Mouse (Mus musculus) kidney, postnatal 0 days (tissue): ENCODE measurements at regions not wholly inside any gene's neighbourhood (a gene's known extent, or its start where the extent isn't known, plus 50 kb on each side); places are given as distances from the start of the nearest gene placed in this dataset.

Source experiments
- ATAC-seq: fragments of 200-750 bp; cut with Nextera tagmentation; replicated peaks from 2 replicates; pipeline ENCODE4 v1.8.0; 2017; ENCODE audit warnings: low read depth, moderate number of reproducible peaks, moderate TSS enrichment, moderate library complexity; ENCODE audit not compliant: low FRiP score
- DNase-seq: peaks from one replicate; pipeline ENCODE4 v3.0.0-alpha.2; 2016; ENCODE audit warnings: low spot score
- H3K27ac ChIP-seq: fragments of 300-500 bp; sonication (generic); 2 replicates; pipeline ENCODE4 v1.5.1; 2014; ENCODE audit warnings: mild to moderate bottlenecking
- H3K27me3 ChIP-seq: fragments of 300-500 bp; sonication (generic); 2 replicates; pipeline ENCODE4 v1.6.1; 2014; ENCODE audit warnings: low read length, mixed read lengths; ENCODE audit not compliant: insufficient read depth
- H3K36me3 ChIP-seq: fragments of 300-500 bp; sonication (generic); 2 replicates; pipeline ENCODE4 v1.6.1; 2014; ENCODE audit warnings: low read length, mixed read lengths; ENCODE audit not compliant: insufficient read depth
- H3K4me1 ChIP-seq: fragments of 300-500 bp; sonication (generic); replicated peaks from 2 replicates; pipeline ENCODE4 v1.6.1; 2014; ENCODE audit warnings: antibody characterized with exemption, low read length, mixed read lengths; ENCODE audit not compliant: insufficient read depth
- H3K4me2 ChIP-seq: fragments of 300-500 bp; sonication (generic); 2 replicates; pipeline ENCODE4 v1.6.1; 2014; ENCODE audit warnings: mild to moderate bottlenecking, low read length, moderate library complexity, mixed read lengths
- H3K4me3 ChIP-seq: fragments of 300-500 bp; sonication (generic); replicated peaks from 2 replicates; pipeline ENCODE4 v1.5.1; 2014; ENCODE audit warnings: low read depth, low read length
- H3K9ac ChIP-seq: fragments of 300-500 bp; sonication (generic); 2 replicates; pipeline ENCODE4 v1.6.1; 2014; ENCODE audit warnings: low read depth, low read length
- H3K9me3 ChIP-seq: fragments of 300-500 bp; sonication (generic); replicated peaks from 2 replicates; pipeline ENCODE4 v1.6.1; 2016; ENCODE audit warnings: low read length, inconsistent platforms, mixed read lengths
- CTCF ChIP-seq: IDR thresholded peaks from 2 replicates; pipeline ENCODE4 v1.5.1; 2016; ENCODE audit warnings: antibody characterized with exemption, low read depth, mild to moderate bottlenecking, moderate library complexity
- WGBS: fragments of 180-500 bp; shearing (Covaris S2); extraction: QIAGEN DNeasy Blood & Tissue Kit; methylation state at CpG from one replicate; pipeline ENCODE4 v1.1.7; 2014; 5-methylcytosine and 5-hydroxymethylcytosine counted together

GRCm38 (mm10) chr17:62546286-62546685, 334.8 kb downstream of the Efna5 start:
- Histone ChIP-seq H3K4me3 (no peak overlapping the region), H3K27me3 (no peaks in the 10 kb centered on the region), H3K9me3 (no peaks in the 10 kb centered on the region), H3K9ac (no peak overlapping the region), H3K27ac (no peak overlapping the region), H3K4me1 (no peaks in the 10 kb centered on the region), H3K4me2 (no peak overlapping the region), H3K36me3 (no peaks in the 10 kb centered on the region)
- ATAC-seq (no peak), DNase-seq (no peak)
- WGBS: 81% methylated on average over 7 of the region's 7 CpGs
- no peak for TF ChIP-seq CTCF

DNA sequence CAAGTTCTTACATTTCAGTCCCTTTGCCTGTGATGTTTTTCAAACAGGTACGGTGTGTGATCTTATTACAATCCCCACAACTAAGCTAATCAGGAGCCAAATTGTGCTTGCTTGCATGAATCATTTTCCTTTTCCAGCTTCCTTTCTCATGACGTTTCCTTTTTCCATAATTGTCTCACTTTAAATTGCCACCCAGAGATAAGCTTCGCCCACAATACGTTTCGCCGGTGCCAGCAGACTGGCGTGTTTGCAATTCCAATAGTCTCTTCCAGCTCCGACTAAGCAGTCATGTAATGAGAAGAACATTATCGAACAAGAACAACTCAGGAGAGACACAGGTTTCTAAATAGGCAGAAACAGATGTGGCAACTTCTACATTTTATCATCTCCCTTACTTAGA, 335.8 kb downstream of the Efna5 start:
- no peaks in the 10 kb centered on the region for H3K27me3 ChIP-seq
- H3K36me3 ChIP-seq: no peaks in the 10 kb centered on the region
- H3K4me2 ChIP-seq: no peak overlapping the region
- TF ChIP-seq CTCF: no peak
- no peaks in the 10 kb centered on the region for H3K9me3 ChIP-seq
- H3K27ac ChIP-seq: no peak overlapping the region
- H3K4me3 ChIP-seq: no peak overlapping the region
- no peak for DNase-seq
- H3K4me1 ChIP-seq: no peaks in the 10 kb centered on the region
- no peak overlapping the region for H3K9ac ChIP-seq
- WGBS: 66% methylated on average over 9 of the region's 9 CpGs
- ATAC-seq: no peak

DNA sequence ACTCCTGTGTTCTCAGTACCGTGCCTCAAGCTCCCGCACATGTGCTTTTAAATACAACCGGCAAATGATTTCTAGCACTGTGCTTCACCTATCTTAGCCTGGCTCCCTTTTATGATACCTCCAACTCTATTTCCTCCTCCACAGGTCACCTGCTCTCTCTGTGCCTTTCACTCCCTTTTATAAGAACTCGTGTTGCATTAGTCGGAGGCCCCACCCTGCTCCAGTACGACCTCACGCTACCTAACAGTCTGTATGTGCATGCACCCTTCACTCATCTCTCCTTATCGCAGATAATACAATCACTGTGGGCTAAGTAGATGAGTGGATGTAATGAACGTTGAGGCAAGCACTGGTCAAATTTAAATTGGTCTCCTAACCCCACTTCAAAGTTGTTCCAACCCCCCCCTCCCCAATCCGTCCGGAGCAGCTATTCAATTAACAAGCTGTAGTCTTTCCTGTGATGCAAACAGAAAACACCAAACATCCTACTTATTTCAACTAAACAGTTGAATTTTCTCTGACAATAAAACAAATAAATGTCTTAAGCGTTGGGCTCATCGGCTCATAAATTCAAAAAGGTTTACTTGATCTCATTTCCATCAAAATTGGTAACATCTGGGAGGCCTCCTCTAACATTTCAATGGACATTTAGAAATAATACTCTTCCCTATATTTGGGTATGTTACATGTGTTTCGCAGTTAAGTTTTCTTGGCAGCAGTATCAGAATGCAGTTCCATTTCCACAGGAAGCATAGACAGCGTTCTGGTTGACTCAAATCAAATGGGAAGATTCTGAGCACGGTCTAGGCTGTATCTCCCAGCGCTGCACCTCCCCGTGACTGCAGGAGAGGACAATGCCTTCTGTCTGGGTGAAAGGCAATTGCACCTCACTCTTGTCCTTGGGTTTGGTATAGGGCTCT, 337.8 kb downstream of the Efna5 start:
- no peak for TF ChIP-seq CTCF
- DNase-seq: peak; percentile 30
- no peak for ATAC-seq

DNA sequence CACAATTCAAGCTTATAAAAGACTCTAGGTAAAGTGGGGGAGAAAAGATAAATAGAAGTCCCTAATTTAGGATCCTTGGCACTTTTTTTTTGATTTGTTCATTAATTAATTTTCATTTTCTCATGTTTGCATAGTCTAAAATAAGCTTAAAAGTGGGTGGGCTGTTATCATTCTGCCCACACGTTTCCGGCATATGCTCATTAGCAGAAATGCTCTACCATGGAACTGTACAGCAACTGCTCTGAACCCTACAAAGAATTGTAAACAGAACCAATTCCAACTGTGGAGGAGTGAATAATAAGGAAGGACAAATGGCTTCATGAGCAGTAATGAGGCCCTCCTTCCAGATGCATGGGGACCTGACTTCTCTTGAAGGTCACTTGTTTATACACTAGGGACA, 351.2 kb downstream of the Efna5 start:
- H3K9ac ChIP-seq: no peak overlapping the region
- no peak for TF ChIP-seq CTCF
- ATAC-seq (no peak), DNase-seq (no peak)
- no peaks in the 10 kb centered on the region for H3K9me3 ChIP-seq
- no peak overlapping the region for H3K27ac ChIP-seq
- H3K4me3 ChIP-seq: no peak overlapping the region
- H3K27me3 ChIP-seq: no peaks in the 10 kb centered on the region
- H3K4me2 ChIP-seq: no peak overlapping the region
- H3K4me1 ChIP-seq: no peaks in the 10 kb centered on the region
- 74% methylated on average over 2 of the region's 2 CpGs for WGBS
- no peaks in the 10 kb centered on the region for H3K36me3 ChIP-seq

More for the DNA sequence above, 337.8 kb downstream of the Efna5 start:
- Histone ChIP-seq H3K4me1 (no peaks in the 10 kb centered on the region), H3K4me3 (no peak overlapping the region), H3K36me3 (no peaks in the 10 kb centered on the region), H3K9ac (no peak overlapping the region), H3K9me3 (no peaks in the 10 kb centered on the region), H3K27me3 (no peaks in the 10 kb centered on the region), H3K27ac (no peak overlapping the region), H3K4me2 (no peak overlapping the region)
- 73% methylated on average over 18 of the region's 18 CpGs for WGBS

GRCm38 (mm10) chr17:62527556-62527955, 353.6 kb downstream of the Efna5 start:
- WGBS: 89% methylated on average over 2 of the region's 2 CpGs
- Histone ChIP-seq H3K4me1 (no peaks in the 10 kb centered on the region), H3K27me3 (no peaks in the 10 kb centered on the region), H3K27ac (no peak overlapping the region), H3K9me3 (no peaks in the 10 kb centered on the region), H3K9ac (no peak overlapping the region), H3K4me3 (no peak overlapping the region), H3K4me2 (no peak overlapping the region), H3K36me3 (no peaks in the 10 kb centered on the region)
- ATAC-seq (no peak), DNase-seq (no peak)
- TF ChIP-seq CTCF: no peak

DNA sequence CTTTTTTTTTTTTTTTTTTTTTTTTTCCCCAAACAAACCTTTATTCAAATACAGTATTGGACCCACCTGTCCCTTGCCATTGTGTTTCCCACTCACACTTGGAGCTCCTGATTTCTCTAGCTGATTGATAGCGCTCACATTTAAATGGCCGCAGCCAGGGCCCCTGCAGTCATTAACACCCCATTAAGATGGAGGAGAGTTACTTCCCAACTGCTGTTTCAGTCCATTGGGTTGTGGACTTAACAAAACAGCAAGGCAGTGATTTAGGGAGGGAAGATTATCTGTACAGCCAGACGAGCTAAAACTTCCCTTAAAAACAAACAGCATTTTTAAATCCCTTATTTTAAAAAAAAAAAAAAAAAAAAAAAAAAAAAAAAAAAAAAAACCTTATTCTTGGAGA, 367.5 kb downstream of the Efna5 start:
- WGBS: 30% methylated on average over 3 of the region's 3 CpGs
- DNase-seq: peak; percentile 73
- TF ChIP-seq CTCF: no peak

GRCm38 (mm10) chr17:62510184-62510583, 370.9 kb downstream of the Efna5 start:
- Histone ChIP-seq H3K9ac (no peak overlapping the region), H3K27me3 (no peaks in the 10 kb centered on the region), H3K4me1 (no peaks in the 10 kb centered on the region; the same call in 1 of the 2 replicates), H3K36me3 (no peaks in the 10 kb centered on the region), H3K4me2 (no peak overlapping the region), H3K27ac (no peak overlapping the region), H3K4me3 (no peak overlapping the region), H3K9me3 (no peaks in the 10 kb centered on the region)
- DNase-seq (no peak), ATAC-seq (no peak)
- WGBS: 88% methylated on average over 4 of the region's 4 CpGs
- TF ChIP-seq CTCF: no peak

More for the DNA sequence above, 367.5 kb downstream of the Efna5 start:
- Histone ChIP-seq H3K27me3 (no peaks in the 10 kb centered on the region), H3K9ac (no peak overlapping the region), H3K36me3 (no peaks in the 10 kb centered on the region), H3K4me1 (no peaks in the 10 kb centered on the region), H3K9me3 (no peaks in the 10 kb centered on the region), H3K27ac (no peak overlapping the region), H3K4me3 (no peak overlapping the region), H3K4me2 (no peak overlapping the region)
- no peak for ATAC-seq
